Mouse (Mus musculus) hindbrain, postnatal 0 days (tissue): ENCODE measurements at regions not wholly inside any gene's neighbourhood (a gene's known extent, or its start where the extent isn't known, plus 50 kb on each side); places are given as distances from the start of the nearest gene placed in this dataset.
"Not testable (repeated sequence)": the region's sequence is repeated elsewhere in the genome, so short reads cannot be mapped to it uniquely, and the experiment has no call there.

Source experiments
- ATAC-seq: fragments of 200-750 bp; cut with Nextera tagmentation; 2 replicates; pipeline ENCODE4 v1.8.0; 2017; ENCODE audit warnings: mild to moderate bottlenecking, moderate TSS enrichment, moderate library complexity
- DNase-seq: peaks from one replicate; pipeline ENCODE4 v3.0.0-alpha.2; 2015; ENCODE audit warnings: low spot score
- H3K27ac ChIP-seq: fragments of 300-500 bp; sonication (generic); 2 replicates; pipeline ENCODE4 v1.5.1; 2014; ENCODE audit warnings: mild to moderate bottlenecking
- H3K27me3 ChIP-seq: fragments of 300-500 bp; sonication (generic); 2 replicates; pipeline ENCODE4 v1.6.1; 2014; ENCODE audit warnings: low read length, mixed read lengths; ENCODE audit not compliant: insufficient read depth
- H3K36me3 ChIP-seq: fragments of 300-500 bp; sonication (generic); 2 replicates; pipeline ENCODE4 v1.6.1; 2014; ENCODE audit warnings: low read length, mixed read lengths; ENCODE audit not compliant: insufficient read depth
- H3K4me1 ChIP-seq: fragments of 300-500 bp; sonication (generic); 2 replicates; pipeline ENCODE4 v1.6.1; 2014; ENCODE audit warnings: antibody characterized with exemption, low read length, mixed read lengths; ENCODE audit not compliant: insufficient read depth
- H3K4me2 ChIP-seq: fragments of 300-500 bp; sonication (generic); 2 replicates; pipeline ENCODE4 v1.6.1; 2014; ENCODE audit warnings: low read depth, mild to moderate bottlenecking, low read length, moderate library complexity, mixed read lengths
- H3K4me3 ChIP-seq: fragments of 300-500 bp; sonication (generic); 2 replicates; pipeline ENCODE4 v1.5.1; 2014; ENCODE audit warnings: low read length
- H3K9ac ChIP-seq: fragments of 300-500 bp; sonication (generic); replicated peaks from 2 replicates; pipeline ENCODE4 v1.6.1; 2014; ENCODE audit warnings: mild to moderate bottlenecking, low read length, moderate library complexity, mixed read lengths
- H3K9me3 ChIP-seq: fragments of 300-500 bp; sonication (generic); 2 replicates; pipeline ENCODE4 v1.6.1; 2016; ENCODE audit warnings: low read length, mixed read lengths
- CTCF ChIP-seq: IDR thresholded peaks from 2 replicates; pipeline ENCODE4 v1.5.1; 2016; ENCODE audit warnings: antibody characterized with exemption, control low read depth, low read depth
- WGBS: fragments of 180-500 bp; shearing (Covaris S2); extraction: QIAGEN DNeasy Blood & Tissue Kit; methylation state at CpG from one replicate; pipeline ENCODE4 v1.1.7; 2014; 5-methylcytosine and 5-hydroxymethylcytosine counted together

DNA sequence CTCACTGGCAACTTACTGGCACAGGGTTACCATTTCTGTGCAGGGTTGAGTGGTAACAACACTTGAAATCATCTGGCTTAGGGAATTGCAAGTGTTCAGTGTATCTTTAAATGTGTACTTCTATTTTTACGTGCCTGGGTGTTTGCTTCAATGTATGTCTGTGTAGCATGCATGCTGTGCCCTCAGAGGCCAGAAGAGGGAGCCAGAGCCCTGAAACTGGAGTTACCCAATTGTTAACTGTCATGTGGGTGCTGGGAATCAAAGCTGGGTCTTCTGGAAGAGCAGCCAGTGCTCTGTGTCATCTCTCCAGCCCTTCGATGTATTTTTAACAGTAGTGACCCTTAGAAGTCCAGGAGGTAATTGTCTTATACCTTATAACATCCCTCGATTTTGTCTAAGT is 58.2 kb upstream of the Cdk6 start:
- 0 out of 2 replicates have a peak, but pooled peaks cover 2% of the 10 kb centered on the region for H3K9me3 ChIP-seq
- H3K4me3 ChIP-seq, result no peak overlapping the region
- no peak overlapping the region for H3K4me2 ChIP-seq
- no peak for ATAC-seq
- H3K27ac ChIP-seq, result no peak overlapping the region
- H3K27me3 ChIP-seq, result no peaks in the 10 kb centered on the region
- H3K36me3 ChIP-seq, result no peaks in the 10 kb centered on the region
- 88% methylated on average over 3 of the region's 3 CpGs for WGBS
- H3K4me1 ChIP-seq, result no peaks in the 10 kb centered on the region
- no peak for TF ChIP-seq CTCF
- no peak for DNase-seq
- H3K9ac ChIP-seq, result no peak overlapping the region

DNA sequence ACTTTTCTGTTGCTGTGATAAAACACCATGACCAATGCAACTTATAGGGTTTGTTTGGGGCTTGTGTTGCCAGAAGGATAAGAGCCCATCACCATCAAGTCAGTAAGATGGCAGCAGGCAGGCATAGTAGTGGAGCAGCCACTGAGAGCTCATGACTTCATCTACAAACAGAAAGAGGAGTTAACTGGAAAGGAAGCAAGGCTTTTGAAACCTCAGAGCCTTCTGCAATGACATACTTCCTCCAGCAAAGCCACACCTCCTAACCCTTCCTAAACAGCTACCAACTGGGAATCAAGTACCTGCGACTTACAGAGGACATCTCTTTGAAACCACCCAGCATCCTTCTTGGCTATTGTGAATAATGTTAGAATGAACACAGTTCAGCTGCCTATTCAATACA is 57.0 kb upstream of the Cdk6 start:
- H3K4me2 ChIP-seq, H3K27me3 ChIP-seq, DNase-seq, H3K4me1 ChIP-seq, H3K36me3 ChIP-seq, H3K4me3 ChIP-seq, ATAC-seq, H3K9me3 ChIP-seq, H3K9ac ChIP-seq, H3K27ac ChIP-seq: not testable (repeated sequence)
- 87% methylated on average over 1 of the region's 1 CpGs for WGBS

DNA sequence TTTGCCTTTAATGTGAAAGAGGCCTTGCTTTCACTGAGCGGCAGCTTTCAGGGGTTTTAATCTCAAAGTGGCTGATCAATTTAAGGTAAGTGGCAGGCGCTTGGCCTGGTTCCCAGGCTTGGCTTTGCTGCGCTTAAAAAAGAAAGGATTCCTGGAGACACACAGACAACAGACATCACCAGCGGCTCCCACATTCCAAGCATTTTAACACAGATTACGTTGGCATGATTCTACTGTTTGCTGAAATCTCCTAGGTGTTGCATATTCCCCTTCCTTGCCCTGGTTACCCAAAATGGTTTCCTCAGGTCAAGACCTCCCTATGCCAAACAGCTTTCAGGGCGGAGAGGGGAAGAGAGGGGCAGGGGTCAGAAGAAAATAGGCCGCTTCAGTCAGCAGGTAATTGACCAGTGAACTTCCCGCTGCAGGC is 51.3 kb upstream of the Cdk6 start:
- H3K27me3 ChIP-seq, H3K4me2 ChIP-seq, H3K36me3 ChIP-seq, H3K9ac ChIP-seq, H3K27ac ChIP-seq, H3K4me3 ChIP-seq, H3K9me3 ChIP-seq, H3K4me1 ChIP-seq, ATAC-seq: not testable (repeated sequence)
- WGBS, result 14% methylated on average over 8 of the region's 8 CpGs
- peak; percentile 24 for DNase-seq
